Mouse (Mus musculus) forebrain, embryonic 16.5 days (tissue): ENCODE results near the gene Magoh. TPM values are rescaled to one million over a fixed set of nuclear protein-coding genes. Genes with fewer than 3 reads are reported as not detected.

Source experiments
- ATAC-seq: fragments of 200-750 bp; cut with Nextera tagmentation; 2 replicates; pipeline ENCODE4 v1.8.0; 2017; ENCODE audit warnings: mild to moderate bottlenecking, moderate library complexity
- H3K27ac ChIP-seq: fragments of 300-500 bp; sonication (generic); 2 replicates; pipeline ENCODE4 v1.5.1; 2014; ENCODE audit warnings: low read length, control low read depth
- H3K27me3 ChIP-seq: fragments of 300-500 bp; sonication (generic); replicated peaks from 2 replicates; pipeline ENCODE4 v1.6.1; 2014; ENCODE audit warnings: low read length; ENCODE audit not compliant: control insufficient read depth, insufficient read depth
- H3K36me3 ChIP-seq: fragments of 300-500 bp; sonication (generic); 2 replicates; pipeline ENCODE4 v1.6.1; 2014; ENCODE audit not compliant: control insufficient read depth, insufficient read depth
- H3K4me1 ChIP-seq: fragments of 300-500 bp; sonication (generic); replicated peaks from 2 replicates; pipeline ENCODE4 v1.6.1; 2014; ENCODE audit warnings: low read length; ENCODE audit not compliant: control insufficient read depth, insufficient read depth
- H3K4me2 ChIP-seq: fragments of 300-500 bp; sonication (generic); 2 replicates; pipeline ENCODE4 v1.6.1; 2014; ENCODE audit warnings: mild to moderate bottlenecking, low read length, control low read depth
- H3K4me3 ChIP-seq: fragments of 300-500 bp; sonication (generic); replicated peaks from 2 replicates; pipeline ENCODE4 v1.5.1; 2014; ENCODE audit warnings: mild to moderate bottlenecking, low read length, control low read depth
- H3K9ac ChIP-seq: fragments of 300-500 bp; sonication (generic); replicated peaks from 2 replicates; pipeline ENCODE4 v1.6.1; 2014; ENCODE audit warnings: low read depth, low read length, control low read depth
- H3K9me3 ChIP-seq: fragments of 300-500 bp; sonication (generic); 2 replicates; pipeline ENCODE4 v1.6.1; 2016; ENCODE audit warnings: low read length; ENCODE audit not compliant: control insufficient read depth
- WGBS: fragments of 180-500 bp; shearing (Covaris S2); extraction: QIAGEN DNeasy Blood & Tissue Kit; methylation state at CpG from one replicate; pipeline ENCODE4 v1.1.7; 2014; 5-methylcytosine and 5-hydroxymethylcytosine counted together
- polyA plus RNA-seq: library from polyadenylated mRNA; unstranded; fragments of >200 nt; fragmentation: Nextera tagmentation; extraction: Ambion mirVana; gene quantifications from 2 replicates; pipeline ENCODE4 v1.2.1, GENCODE M21; 2015

Magoh gene
- polyA plus RNA-seq, 1 experiment from 2014 or later: 118 TPM

GRCm38 (mm10) chr4:107928726-107929125 is 49.2 kb downstream of the Magoh start:
- no peak for ATAC-seq
- H3K27me3 ChIP-seq: no peaks in the 10 kb centered on the region
- WGBS: 94% methylated on average over 2 of the region's 2 CpGs
- no peak overlapping the region for H3K9ac ChIP-seq
- no peaks in the 10 kb centered on the region for H3K9me3 ChIP-seq
- H3K4me2 ChIP-seq: no peak overlapping the region
- no peak overlapping the region for H3K4me3 ChIP-seq
- 0 out of 2 replicates have a peak, but pooled peaks cover under 1% of the 10 kb centered on the region for H3K4me1 ChIP-seq
- H3K36me3 ChIP-seq: no peaks in the 10 kb centered on the region
- H3K27ac ChIP-seq: no peak overlapping the region

- H3K9ac ChIP-seq: no peak overlapping the region
- no peak overlapping the region for H3K27ac ChIP-seq
- no peaks in the 10 kb centered on the region for H3K36me3 ChIP-seq
- H3K4me2 ChIP-seq: no peak overlapping the region
- H3K4me3 ChIP-seq: no peak overlapping the region
- ATAC-seq: no peak
- H3K27me3 ChIP-seq: no peaks in the 10 kb centered on the region
- H3K9me3 ChIP-seq: no peaks in the 10 kb centered on the region
- WGBS: 84% methylated on average over 3 of the region's 3 CpGs
- H3K4me1 ChIP-seq: no peaks in the 10 kb centered on the region
Measured at GRCm38 (mm10) chr4:107931453-107931852, 51.9 kb downstream of the Magoh start.

GRCm38 (mm10) chr4:107933239-107933638 is 53.7 kb downstream of the Magoh start:
- no peaks in the 10 kb centered on the region for H3K27me3 ChIP-seq
- 78% methylated on average over 8 of the region's 8 CpGs for WGBS
- H3K4me2 ChIP-seq: no peak overlapping the region
- H3K4me1 ChIP-seq: peaks cover 3% of the 10 kb centered on the region; the same call in 1 of the 2 replicates
- no peaks in the 10 kb centered on the region for H3K36me3 ChIP-seq
- no peak overlapping the region for H3K4me3 ChIP-seq
- H3K9ac ChIP-seq: no peak overlapping the region
- no peaks in the 10 kb centered on the region for H3K9me3 ChIP-seq
- ATAC-seq: no peak
- H3K27ac ChIP-seq: no peak overlapping the region

- Histone ChIP-seq H3K4me1 (peaks cover 3% of the 10 kb centered on the region; the same call in 1 of the 2 replicates), H3K27me3 (no peaks in the 10 kb centered on the region), H3K4me3 (no peak overlapping the region), H3K36me3 (no peaks in the 10 kb centered on the region), H3K27ac (no peak overlapping the region), H3K9me3 (no peaks in the 10 kb centered on the region), H3K4me2 (no peak overlapping the region), H3K9ac (no peak overlapping the region)
- 71% methylated on average over 3 of the region's 3 CpGs for WGBS
- no peak for ATAC-seq
Measured at GRCm38 (mm10) chr4:107935254-107935653, 55.7 kb downstream of the Magoh start.

Other genes starting within 250 kb of the Magoh start
- gene Dmrtb1, start 195.5 kb upstream of the Magoh start, polyA plus RNA-seq: 8.2 and 18.0 TPM in 2 replicates
- 70.4 and 71.8 TPM in 2 replicates for gene Lrp8, start 77.5 kb upstream of the Magoh start, polyA plus RNA-seq
- gene 0610037L13Rik, start 10.1 kb downstream of the Magoh start, polyA plus RNA-seq: 99.3 and 99.9 TPM in 2 replicates
- 10.4 and 16.3 TPM in 2 replicates for gene Cpt2, start 43.9 kb downstream of the Magoh start, polyA plus RNA-seq
- gene Slc1a7, start 88.6 kb downstream of the Magoh start, polyA plus RNA-seq: not detected in 2 replicates
- gene Podn, start 216.7 kb downstream of the Magoh start, polyA plus RNA-seq: 0.35 and 0.41 TPM in 2 replicates